Mouse (Mus musculus): ENCODE results near the gene Zfp1. TPM values are rescaled to one million over a fixed set of nuclear protein-coding genes. Genes with fewer than 3 reads are reported as not detected.
A peak's percentile ranks its signal among the peaks of the same experiment; 100 is the strongest.

Gene Zfp1
- total RNA-seq (2021): 10 to 100 TPM; 19.7 to 21.8 TPM

DNA sequence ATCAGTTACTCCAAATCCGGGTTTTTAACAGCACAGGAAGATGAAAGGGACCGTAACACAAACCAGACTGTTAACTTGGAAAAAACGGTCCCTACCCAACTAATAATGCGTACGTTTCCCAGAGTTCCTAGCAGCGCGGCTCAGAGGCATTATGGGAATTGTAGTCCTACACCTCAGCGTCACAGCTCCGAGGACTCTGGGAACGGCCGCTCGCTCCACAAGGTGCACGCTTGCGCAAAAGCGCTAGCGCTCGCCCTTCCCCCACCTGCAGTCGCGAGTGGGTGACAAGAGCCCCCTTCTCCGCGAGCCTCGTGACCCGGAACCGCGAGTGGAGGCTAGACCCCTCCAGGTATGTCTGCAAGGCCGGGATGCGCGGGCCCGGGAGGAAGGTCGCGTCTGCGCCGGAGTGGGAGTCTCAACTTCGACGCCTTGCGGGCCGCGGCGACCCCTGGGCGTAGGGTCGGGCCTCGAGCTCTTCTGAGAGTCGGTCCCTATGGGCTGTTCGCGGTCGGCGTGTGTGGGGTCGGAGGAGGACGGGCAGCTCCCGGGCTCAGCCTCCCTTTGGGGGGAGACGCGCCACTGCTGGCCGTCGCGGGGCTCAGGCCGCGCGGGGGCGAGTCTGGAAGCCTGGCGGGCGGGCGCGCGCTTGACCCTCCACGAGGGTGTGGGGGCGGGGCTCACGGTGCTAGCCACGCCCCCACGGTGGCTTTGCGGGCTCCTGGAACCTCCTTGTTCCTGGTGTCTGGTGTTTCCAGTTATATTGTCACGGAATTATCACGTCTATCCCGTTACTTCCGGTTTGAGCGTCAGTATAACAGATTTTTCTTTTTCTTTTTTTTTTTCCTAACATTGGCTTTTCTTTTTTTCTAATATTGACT, at the start of gene Zfp1:
TSS of gene Zfp1 (plus strand) at position 138 of the 878 bp plus-strand sequence.
- peak; percentile 91 to 93 for DNase-seq

DNA sequence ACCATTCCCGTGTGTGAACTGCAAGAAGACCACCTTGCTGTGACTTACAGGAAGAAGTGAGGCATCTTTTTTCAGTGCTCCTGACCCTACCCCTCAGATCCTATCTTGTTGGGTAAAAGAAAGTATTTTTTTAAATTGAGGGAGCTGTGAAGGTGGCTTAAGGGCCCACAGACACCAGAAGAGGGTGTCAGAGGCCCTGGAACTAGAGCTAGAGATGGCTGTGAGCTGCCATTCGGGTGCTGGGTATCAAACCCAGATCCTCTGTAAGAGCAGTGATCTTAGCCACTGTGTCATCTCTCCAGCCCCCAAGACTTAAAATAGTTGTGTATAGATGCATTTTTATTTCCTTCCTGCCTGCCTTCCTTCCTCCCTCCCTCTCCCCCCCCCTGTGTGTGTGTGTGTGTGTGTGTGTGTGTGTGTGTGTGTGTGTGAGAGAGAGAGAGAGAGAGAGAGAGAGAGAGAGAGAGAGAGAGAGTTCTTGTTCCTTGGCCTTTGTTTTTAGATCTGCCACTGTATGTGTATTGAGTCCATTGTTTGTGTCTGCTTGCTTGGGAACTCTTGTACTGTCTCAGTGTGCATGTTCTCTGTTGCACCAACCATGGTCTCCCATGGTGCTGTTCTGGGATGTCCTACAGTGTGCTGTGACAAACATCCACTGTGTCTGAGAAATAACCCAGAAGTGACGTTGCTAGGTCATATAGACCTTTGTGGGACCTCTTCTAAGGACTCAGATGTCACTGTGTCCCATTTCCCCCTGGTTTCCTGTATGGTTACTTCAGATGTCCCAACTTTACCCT, 49.0 kb upstream of the Zfp1 start:
- no peak for DNase-seq

- no peak for DNase-seq
These were observed 48.2 kb upstream of the Zfp1 start for GRCm38 (mm10) chr8:111594951-111595350.

DNA sequence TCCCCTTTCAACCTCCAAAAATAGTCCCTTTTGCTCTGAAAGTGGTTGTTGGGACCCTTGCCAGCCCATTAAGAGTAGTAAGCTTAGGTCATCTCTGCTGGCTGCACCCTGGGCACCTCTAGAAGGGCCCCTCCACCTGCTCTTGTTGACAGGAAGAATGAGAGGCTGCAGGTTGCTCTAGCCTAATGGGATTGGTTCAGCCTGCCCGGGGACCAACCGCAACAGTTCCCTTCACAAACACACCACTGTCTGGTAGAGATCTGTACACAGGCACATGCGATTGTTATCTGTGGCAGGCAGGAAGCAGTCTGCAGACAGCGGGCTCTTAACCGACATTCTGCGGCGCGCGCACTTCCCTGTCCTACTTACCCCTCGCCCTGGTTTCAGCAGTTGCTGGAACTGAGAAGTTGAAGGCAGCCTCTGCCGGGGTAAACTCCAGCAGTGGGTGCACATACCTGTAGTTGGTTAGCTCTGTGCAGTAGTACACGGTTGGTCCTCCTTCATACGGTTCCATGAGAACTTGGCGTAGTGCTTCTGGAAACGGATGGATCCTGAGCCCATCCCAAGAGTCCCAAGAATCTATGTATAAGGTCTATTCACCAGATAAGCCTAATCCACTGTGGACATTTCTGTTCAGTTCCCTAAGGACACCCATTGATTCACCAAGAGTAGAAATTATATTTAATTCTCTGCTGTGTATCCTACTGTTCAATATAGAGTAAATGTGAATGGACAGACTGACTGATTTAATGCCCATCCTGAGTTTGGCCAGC, 47.3 kb upstream of the Zfp1 start:
- DNase-seq: no peak

- no peak for DNase-seq
These were observed 46.7 kb upstream of the Zfp1 start for GRCm38 (mm10) chr8:111596485-111596821.

GRCm38 (mm10) chr8:111597310-111597709, 45.9 kb upstream of the Zfp1 start:
- DNase-seq: no peak

- DNase-seq: no peak
These were observed 43.3 kb upstream of the Zfp1 start for GRCm38 (mm10) chr8:111599707-111600444.

GRCm38 (mm10) chr8:111602050-111602449, 41.2 kb upstream of the Zfp1 start:
- no peak for DNase-seq

DNA sequence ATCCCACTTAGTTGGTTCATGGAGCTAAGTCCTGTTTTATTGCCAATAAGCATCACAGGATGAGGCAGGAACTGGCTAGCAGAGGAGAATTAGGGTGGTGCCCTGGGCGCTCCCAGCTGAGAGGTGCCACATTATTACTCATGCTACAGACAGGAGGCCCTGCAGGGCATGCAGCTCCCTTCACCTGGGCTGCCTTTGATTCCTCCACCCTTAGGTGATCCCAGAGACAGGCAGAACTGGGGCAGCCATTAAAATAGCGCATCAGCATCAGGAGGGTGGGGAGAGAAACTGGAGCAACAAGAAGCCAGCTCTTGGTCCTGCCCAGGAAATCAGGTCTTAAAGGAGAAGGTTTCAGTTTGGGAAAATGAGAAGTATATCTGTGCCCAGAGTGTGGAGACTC, 38.2 kb upstream of the Zfp1 start:
- DNase-seq: no peak

- no peak for DNase-seq
These were observed 36.2 kb upstream of the Zfp1 start for GRCm38 (mm10) chr8:111606961-111607360.

DNA sequence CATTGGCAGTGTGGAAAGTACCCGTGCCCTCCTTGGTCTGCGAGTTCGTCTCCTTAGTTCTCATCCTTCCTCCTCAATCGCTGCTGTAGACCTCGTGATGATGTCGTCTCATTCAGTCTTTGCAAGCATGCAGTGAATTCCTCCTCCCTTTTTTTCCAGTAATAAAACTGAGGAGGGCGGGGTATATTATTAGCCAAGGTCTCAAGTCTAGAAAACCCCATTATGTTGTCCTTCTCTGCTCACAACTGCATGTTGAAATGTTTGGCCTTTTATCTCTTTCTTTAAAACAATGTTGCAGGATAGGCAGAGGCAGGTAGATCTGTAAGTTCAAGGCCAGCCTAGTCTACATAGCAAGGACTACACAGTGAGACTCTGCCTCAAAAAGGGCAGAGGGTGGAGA, 35.8 kb upstream of the Zfp1 start:
- no peak for DNase-seq

GRCm38 (mm10) chr8:111613181-111613580, 30.0 kb upstream of the Zfp1 start:
- DNase-seq: no peak

DNA sequence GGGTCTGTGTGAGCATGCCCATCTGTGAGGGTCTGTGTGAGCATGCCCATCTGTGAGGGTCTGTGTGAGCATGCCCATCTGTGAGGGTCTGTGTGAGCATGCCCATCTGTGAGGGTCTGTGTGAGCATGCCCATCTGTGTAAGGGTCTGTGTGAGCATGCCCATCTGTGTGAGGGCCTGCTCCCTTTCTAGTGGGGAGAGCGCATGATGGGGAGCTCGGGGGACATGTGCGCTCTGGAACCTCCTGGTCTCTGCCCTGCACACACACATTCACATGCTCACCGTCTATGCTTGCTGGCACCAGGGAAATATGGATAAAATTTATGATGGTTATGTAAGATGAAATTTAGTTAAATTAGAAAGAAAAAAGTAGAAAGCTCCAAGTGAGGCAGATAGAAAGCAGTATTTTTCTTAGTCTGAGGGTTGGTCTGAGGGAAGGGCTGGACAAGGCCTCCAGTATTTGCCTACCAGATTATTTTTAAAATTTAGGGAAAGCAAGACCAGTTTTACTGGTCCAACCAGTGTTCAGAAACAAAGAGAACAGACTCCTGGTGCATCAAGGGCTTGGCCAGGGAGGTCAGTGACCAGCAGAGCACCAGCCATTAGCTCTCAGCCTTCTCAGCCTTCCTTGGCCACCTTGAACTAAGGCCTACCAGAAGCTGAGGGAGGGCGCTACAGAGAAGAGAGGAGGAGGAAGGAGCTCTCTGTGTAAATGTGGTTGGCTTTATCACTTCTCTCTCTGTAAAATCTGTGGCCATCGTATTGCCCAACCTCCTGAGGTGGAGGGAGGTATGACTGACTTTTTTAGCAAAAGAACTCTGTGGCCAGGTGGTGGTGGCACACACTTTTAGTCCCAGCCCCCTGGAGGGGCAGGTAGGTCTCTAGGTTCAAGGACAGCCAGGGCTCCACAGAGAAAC, 28.2 kb upstream of the Zfp1 start:
- no peak for DNase-seq

DNA sequence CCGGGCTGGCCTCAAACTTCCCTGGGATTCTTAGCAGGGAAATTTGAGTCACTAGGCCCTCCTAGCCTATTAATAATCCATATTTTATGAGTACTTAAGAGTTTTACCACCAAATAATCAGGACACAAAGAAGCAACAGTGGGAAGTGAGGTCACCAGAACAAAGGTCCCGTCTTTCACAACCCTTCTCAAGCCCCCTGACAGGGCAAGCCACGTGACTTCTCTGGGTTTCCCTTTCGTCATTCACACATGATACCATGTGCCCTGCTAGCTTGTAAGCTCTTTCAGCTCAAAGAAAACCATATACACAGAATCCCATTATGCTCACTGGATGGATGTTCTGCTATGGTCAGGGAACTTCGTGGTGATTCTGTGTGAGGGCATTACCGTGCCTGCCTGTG, 25.4 kb upstream of the Zfp1 start:
- no peak for DNase-seq

GRCm38 (mm10) chr8:111618273-111618672, 24.9 kb upstream of the Zfp1 start:
- DNase-seq: no peak

GRCm38 (mm10) chr8:111619936-111620335, 23.3 kb upstream of the Zfp1 start:
- DNase-seq: no peak

GRCm38 (mm10) chr8:111622104-111622503, 21.1 kb upstream of the Zfp1 start:
- no peak for DNase-seq

- no peak for DNase-seq
These were observed 20.6 kb upstream of the Zfp1 start for GRCm38 (mm10) chr8:111622553-111622952.

DNA sequence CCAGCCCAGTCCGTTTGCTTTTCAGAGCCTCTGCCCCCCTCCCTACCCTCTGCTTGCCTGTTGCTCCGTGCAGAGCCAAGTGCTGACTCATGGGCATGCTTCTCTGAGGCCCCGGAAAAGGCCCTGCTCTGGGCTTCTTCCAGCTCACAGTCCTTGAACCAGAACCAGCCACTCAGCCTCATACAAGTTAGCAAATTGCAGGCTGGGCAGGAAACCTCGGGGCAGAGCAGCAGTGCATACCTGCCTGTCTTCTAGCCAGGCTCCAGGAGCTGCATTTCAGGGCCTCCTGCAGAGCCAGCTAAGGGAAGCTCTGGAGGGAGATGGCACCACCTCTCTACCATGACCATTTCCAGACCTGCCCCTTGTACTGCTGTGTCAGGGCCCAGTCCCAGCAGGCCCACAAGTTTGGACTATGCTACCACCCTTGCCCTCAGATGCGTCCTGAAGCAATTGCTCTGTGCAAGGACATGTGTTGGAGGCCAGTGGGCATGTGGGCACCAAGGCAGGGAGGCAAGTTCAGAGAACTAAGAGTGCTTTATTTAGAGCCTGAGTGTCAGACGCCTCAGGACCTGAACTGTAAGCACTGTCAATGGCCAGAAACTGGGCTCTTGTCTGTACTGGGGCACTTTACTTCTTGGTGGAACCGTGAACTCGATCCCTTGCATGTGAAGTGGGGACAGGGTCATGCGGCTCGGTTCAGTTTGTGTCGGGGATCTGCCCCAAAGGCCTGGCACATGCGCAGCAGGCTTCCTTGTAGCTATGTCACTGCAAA, 18.9 kb upstream of the Zfp1 start:
- DNase-seq: peak; percentile 44 to 47

GRCm38 (mm10) chr8:111624853-111625221, 18.4 kb upstream of the Zfp1 start:
- no peak for DNase-seq

All from layer of hippocampus, postnatal 36 days (tissue).